Mouse (Mus musculus): ENCODE measurements around the gene Fam208b. TPM values are rescaled to one million over a fixed set of nuclear protein-coding genes. Genes with fewer than 3 reads are reported as not detected.
A peak's percentile ranks its signal among the peaks of the same experiment; 100 is the strongest.

Fam208b gene
- total and polyA plus RNA-seq, 3 experiments: 12.5 to 28.1 (median 26.4) TPM

GRCm38 (mm10) chr13:3590789-3591188, 20.1 kb downstream of the Fam208b start:
- H3K27me3 ChIP-seq (replicated peaks): no peaks in the 10 kb centered on the region
- H3K4me1 ChIP-seq (ENCODE audit: control insufficient read depth in 1 of 2, insufficient read depth in 2 of 2): no peaks in the 10 kb centered on the region
- no peak overlapping the region for H3K4me2 ChIP-seq (ENCODE audit: insufficient read depth, low read depth, poor library complexity, severe bottlenecking)
- in situ Hi-C loops (cut with MboI; ENCODE audit: low pct_ligation_motif_present, low pct_unique_long_range_greater_than_20kb, low sequenced_read_pairs): loop anchor here (10.0 kb wide), 1 partner anchor 46 kb away; no protein-coding TSS in a partner anchor
- TF ChIP-seq E2F4 (IDR thresholded peaks at IDR 0.05; ENCODE audit: insufficient replicate concordance, low read depth, low read length): no peak
- TF ChIP-seq JUND (conservative IDR thresholded peaks at IDR 0.05; ENCODE audit: low read depth, low read length): no peak
- TF ChIP-seq MEF2A (IDR thresholded peaks at IDR 0.05; ENCODE audit: borderline replicate concordance, low read depth, low read length): no peak
- no peak for TF ChIP-seq EP300 (IDR thresholded peaks at IDR 0.05; ENCODE audit: low read length)
- no peak for TF ChIP-seq NRF1 (IDR thresholded peaks at IDR 0.05; ENCODE audit: low read depth, low read length)
- no peak for TF ChIP-seq ZC3H11A (IDR thresholded peaks at IDR 0.05; ENCODE audit: low read depth, low read length)
- TF ChIP-seq POLR2AphosphoS2 (IDR thresholded peaks at IDR 0.05; ENCODE audit: low read depth, low read length): no peak
- TF ChIP-seq MAX (IDR thresholded peaks at IDR 0.05; ENCODE audit: low read length): no peak
- TF ChIP-seq RAD21 (IDR thresholded peaks at IDR 0.05; ENCODE audit: low read depth, low read length): peak; percentile 14
- TF ChIP-seq KAT2A (IDR thresholded peaks at IDR 0.05; ENCODE audit: insufficient replicate concordance, low read length): no peak
- TF ChIP-seq CTCF (conservative IDR thresholded peaks at IDR 0.05 in 1 of 2, IDR thresholded peaks at IDR 0.05 in 1 of 2; ENCODE audit: low read depth in 2 of 2, low read length in 2 of 2): peak in 1 of 2 experiments; percentile 58; a peak in 2 of 4 replicates
- no peak for TF ChIP-seq USF1 (IDR thresholded peaks at IDR 0.05; ENCODE audit: low read depth, low read length)
- no peak for TF ChIP-seq MAFK (IDR thresholded peaks at IDR 0.05; ENCODE audit: insufficient replicate concordance, low read length)
- TF ChIP-seq USF2 (conservative IDR thresholded peaks at IDR 0.05; ENCODE audit: low read depth, low read length): no peak
- peak; percentile 51 for TF ChIP-seq SMC3 (IDR thresholded peaks at IDR 0.05; ENCODE audit: low read depth, low read length)
- H3K9me3 ChIP-seq (replicated peaks; ENCODE audit: low read length): no peaks in the 10 kb centered on the region
- H3K36me3 ChIP-seq (replicated peaks in 1 of 2; ENCODE audit: control insufficient read depth in 1 of 2, insufficient read depth in 1 of 2, low read length in 1 of 2): peaks cover 30 to 77% of the 10 kb centered on the region in 2 experiments
- no peak overlapping the region for H3K4me3 ChIP-seq (replicated peaks in 1 of 3; ENCODE audit: low read depth in 2 of 3, low read length in 2 of 3, poor library complexity in 1 of 3)
- dilution Hi-C loops (cut with MboI; ENCODE audit: extremely low pct_ligation_motif_present, extremely low pct_unique_long_range_greater_than_20kb, low sequenced_read_pairs): no loop called here
- peak; percentile 13 for DNase-seq (ENCODE audit: extremely low read depth)
- no peaks in the 10 kb centered on the region for H3K79me2 ChIP-seq (replicated peaks; ENCODE audit: control insufficient read depth, extremely low read depth, insufficient read depth, poor library complexity, severe bottlenecking)
- no peak overlapping the region for H3K27ac ChIP-seq (ENCODE audit: insufficient read depth, low read depth)
- no peak overlapping the region for H3K9ac ChIP-seq (ENCODE audit: insufficient read depth, low read depth)

GRCm38 (mm10) chr13:3563953-3564352, 47.0 kb downstream of the Fam208b start:
- Histone ChIP-seq H3K4me3 (replicated peaks in 1 of 3; ENCODE audit: low read depth in 2 of 3, low read length in 2 of 3, poor library complexity in 1 of 3) (no peak overlapping the region), H3K4me2 (ENCODE audit: insufficient read depth, low read depth, poor library complexity, severe bottlenecking) (no peak overlapping the region), H3K9me3 (replicated peaks; ENCODE audit: low read length) (no peaks in the 10 kb centered on the region), H3K36me3 (replicated peaks in 1 of 2; ENCODE audit: control insufficient read depth in 1 of 2, insufficient read depth in 1 of 2, low read length in 1 of 2) (peaks cover 40 to 78% of the 10 kb centered on the region in 2 experiments), H3K4me1 (ENCODE audit: control insufficient read depth in 1 of 2, insufficient read depth in 2 of 2) (no peaks in the 10 kb centered on the region), H3K27ac (ENCODE audit: insufficient read depth, low read depth) (no peak overlapping the region), H3K9ac (ENCODE audit: insufficient read depth, low read depth) (no peak overlapping the region), H3K79me2 (replicated peaks; ENCODE audit: control insufficient read depth, extremely low read depth, insufficient read depth, poor library complexity, severe bottlenecking) (no peaks in the 10 kb centered on the region), H3K27me3 (replicated peaks) (no peaks in the 10 kb centered on the region)
- TF ChIP-seq MEF2A (IDR thresholded peaks at IDR 0.05; ENCODE audit: borderline replicate concordance, low read depth, low read length): no peak
- TF ChIP-seq BHLHE40 (IDR thresholded peaks at IDR 0.05; ENCODE audit: low read depth, low read length): peak; percentile 30; the same call in 1 of the 2 replicates
- in situ Hi-C loops (cut with MboI; ENCODE audit: low pct_ligation_motif_present, low pct_unique_long_range_greater_than_20kb, low sequenced_read_pairs): no loop called here
- no peak for DNase-seq (ENCODE audit: extremely low read depth)
- dilution Hi-C loops (cut with MboI; ENCODE audit: extremely low pct_ligation_motif_present, extremely low pct_unique_long_range_greater_than_20kb, low sequenced_read_pairs): no loop called here

Data from CH12.LX (cell line).